Mouse (Mus musculus) hematopoietic stem cell, adult 5-6 weeks (primary cell): ENCODE data around the gene Slirp. TPM values are rescaled to one million over a fixed set of nuclear protein-coding genes. Genes with fewer than 3 reads are reported as not detected.

Experiments
- ATAC-seq, 2 experiments: fragments of 125-278 bp in 1 of 2; replicated peaks in 1 of 2; 2 replicates each; pipeline ENCODE4 v1.8.0; 2016 to 2017; ENCODE audit warnings: inconsistent platforms in 2 of 2, mild to moderate bottlenecking in 2 of 2, moderate number of reproducible peaks in 2 of 2, low read depth in 1 of 2, moderate TSS enrichment in 1 of 2; ENCODE audit not compliant: low FRiP score in 2 of 2, poor library complexity in 2 of 2, severe bottlenecking in 2 of 2, insufficient read depth in 1 of 2, low TSS enrichment in 1 of 2
- total RNA-seq: library from RNA; stranded (forward); fragments of 172-1452, 232-1000 nt; gene quantifications from 2 replicates; pipeline ENCODE4 v1.2.3, GENCODE M21; 2017

Gene Slirp
- total RNA-seq: 16.2 and 41.1 TPM in 2 replicates

DNA sequence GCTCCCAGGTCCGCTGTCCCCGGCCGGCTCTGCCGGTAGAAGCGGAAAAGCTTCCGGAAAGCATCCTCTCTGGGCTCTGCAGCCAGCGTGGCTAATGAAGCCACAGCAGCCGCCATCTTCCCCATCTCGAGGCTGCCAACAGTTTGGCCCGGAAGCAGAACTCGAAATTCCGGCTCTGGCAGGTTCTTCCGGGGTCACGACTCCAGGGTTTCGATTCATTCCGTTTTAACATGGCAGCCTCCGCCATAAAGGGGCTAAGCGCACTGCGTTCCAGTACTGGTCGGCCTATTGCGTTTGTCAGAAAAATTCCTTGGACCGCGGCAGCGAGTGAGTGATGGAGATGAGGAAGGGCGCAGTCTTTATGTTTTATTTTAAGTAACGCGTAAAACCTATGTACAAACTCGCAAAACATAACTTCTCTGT is at the start of gene Slirp, which contains the start of gene Alkbh1:
Gene Slirp (plus strand): TSS at position 197 of the 423 bp plus-strand sequence.
Gene Alkbh1 (minus strand): TSS at position 318 of the 423 bp plus-strand sequence.
- ATAC-seq: peak; percentile 95

DNA sequence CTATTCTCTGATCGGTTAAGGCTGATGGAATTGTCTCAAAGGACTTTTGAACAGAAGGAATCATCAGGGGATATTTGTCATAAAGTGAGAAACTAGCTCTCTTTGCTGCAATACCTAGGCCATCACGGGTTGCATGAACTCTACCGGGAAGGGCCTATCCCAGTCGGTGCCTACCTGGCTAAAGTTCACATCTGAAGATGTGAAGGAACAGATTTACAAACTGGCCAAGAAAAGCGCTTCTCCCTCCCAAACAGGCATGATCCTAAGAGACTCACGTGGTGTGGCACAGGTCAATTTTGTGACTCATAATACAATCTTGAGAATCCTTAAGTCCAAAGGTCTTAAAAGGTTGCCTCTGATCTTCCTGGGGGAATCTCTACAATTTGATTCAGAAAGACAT is 49.4 kb upstream of the Slirp start:
- no peak for ATAC-seq

DNA sequence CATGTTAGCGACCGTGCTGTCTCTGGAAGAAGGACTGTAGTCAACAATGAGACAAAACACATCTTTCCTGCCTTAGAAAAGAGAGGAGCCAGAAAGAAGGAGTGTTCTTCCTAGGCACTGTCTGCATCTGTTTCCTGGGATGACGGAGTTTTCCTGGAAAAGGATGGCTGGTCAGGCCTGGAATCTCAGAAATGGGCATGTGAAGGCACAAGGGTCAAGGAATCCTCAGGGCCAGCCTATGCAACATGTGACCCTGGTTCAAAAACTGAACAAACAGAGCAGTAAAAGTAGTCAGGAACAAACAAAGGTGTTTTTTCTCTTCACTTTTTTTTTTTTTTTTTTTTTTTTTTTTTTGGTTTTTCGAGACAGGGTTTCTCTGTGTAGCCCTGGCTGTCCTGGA is 46.6 kb upstream of the Slirp start:
- ATAC-seq: no peak

DNA sequence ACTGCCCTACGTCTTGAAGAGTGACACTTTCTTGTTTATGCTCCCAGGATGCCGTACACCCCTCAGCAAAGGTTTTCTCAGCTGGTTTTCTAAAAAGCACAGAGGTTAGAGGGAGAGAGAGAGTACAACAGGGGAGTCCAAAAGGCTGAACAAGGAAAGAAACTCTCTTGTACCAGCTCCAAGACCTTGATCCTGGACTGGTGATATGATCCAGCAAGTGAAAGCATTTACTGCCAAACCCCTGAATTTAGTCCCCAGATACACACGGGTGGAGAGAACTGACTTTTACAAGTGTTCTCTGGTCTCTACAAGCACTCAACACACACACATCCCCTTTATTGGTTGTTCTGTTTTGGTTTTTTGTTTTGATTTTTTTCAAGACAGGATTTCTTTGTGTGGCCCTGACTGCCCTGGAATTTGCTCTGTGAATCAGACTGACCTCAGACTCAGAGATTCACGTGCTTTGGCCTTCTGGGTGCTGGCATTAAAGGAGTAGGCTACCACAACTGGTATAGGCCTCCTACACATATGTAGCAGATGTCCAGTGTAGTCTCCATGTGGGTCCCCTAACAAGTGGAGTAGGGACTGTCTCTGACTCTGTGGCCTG is 45.8 kb upstream of the Slirp start:
- ATAC-seq: no peak

DNA sequence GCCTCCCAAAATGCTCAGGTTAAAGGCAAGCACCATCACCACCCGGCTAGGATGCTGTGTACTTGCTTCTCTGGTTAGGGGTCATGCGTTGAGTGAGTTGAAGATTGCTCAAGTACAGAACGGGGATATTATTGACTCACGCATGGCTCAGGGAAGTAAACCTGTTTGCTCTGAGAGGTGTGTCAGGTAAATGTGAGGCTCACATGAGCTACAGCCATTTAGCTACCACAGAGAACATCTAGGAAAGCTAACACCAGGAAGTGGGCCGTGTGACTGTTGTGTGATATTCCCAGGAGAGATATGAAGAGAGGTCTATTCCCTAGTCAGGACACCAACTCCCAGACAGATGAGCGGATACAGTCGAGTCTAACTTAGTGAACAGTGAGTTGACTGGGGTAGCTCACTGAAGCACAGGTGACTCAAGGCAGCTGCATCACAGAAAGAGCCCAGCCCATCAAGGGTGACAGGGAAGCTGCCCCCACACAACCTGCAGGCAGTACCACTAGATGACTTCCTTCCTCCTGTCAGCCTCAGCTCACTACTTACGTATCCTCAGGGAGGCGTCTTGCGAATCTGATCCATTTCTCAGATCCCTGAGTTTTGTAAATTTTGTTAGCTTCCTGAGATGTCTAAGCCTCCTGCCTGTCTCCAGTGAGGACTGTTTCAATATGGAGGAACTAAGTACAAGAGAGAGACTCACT is 44.4 kb upstream of the Slirp start:
- peak; percentile 27 to 69; a peak in 1 of 4 replicates for ATAC-seq

DNA sequence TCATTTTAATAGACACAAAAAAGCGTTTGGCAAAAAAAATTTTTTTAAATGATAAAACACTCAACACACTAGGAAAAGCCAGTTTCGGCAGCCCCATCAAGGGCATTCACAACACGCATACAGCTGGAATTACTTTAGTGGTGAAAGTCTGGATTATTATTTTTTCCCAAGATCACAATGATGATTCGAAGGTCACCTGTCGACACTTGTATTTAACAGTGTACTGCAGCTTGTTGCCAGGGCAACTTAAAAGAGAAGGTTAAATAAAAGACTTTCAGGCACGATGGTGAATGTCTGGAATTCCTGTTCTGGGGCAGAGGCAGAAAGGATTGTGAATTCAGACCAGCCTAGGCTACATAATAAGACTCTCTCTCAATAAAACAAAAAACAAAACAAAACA is 41.8 kb upstream of the Slirp start:
- ATAC-seq: no peak

DNA sequence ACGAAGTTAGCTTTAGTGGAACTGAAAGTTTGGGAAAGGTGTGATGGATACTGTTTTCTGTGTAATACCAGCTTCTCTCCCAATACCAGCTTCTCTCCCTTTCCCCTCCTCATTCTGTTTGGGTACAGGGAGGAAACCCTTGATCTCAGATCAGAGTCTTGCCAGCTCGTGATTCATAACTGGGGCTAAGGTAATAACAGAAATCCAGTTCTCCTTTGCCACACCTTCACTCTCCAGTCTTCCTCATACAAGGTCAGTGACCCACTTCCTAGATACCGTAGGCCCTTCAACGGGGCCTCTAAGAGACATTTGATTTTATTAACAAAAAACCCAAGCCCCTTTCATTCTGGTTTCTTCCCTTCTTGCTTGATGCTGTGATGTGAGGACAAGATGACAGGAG is 38.5 kb upstream of the Slirp start:
- no peak for ATAC-seq

DNA sequence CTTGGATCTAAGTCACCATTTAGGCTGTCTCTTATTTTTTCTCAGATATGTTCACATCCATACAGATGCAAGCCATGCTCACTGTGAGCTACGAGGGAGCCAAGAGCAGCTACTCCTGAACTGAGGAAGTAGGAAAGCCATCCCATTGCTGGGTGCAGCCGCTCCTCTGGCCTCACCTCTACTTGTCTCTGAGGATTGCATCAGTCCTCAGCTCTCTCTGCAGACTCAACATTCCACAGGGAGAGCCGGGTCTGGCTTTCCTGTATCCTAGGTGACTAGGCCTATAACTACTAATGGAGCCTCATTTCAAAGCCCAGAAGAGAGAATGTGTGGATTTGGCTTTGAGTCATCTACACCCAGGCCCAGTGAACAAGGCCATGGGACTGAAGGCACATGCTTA is 38.0 kb upstream of the Slirp start:
- no peak for ATAC-seq

DNA sequence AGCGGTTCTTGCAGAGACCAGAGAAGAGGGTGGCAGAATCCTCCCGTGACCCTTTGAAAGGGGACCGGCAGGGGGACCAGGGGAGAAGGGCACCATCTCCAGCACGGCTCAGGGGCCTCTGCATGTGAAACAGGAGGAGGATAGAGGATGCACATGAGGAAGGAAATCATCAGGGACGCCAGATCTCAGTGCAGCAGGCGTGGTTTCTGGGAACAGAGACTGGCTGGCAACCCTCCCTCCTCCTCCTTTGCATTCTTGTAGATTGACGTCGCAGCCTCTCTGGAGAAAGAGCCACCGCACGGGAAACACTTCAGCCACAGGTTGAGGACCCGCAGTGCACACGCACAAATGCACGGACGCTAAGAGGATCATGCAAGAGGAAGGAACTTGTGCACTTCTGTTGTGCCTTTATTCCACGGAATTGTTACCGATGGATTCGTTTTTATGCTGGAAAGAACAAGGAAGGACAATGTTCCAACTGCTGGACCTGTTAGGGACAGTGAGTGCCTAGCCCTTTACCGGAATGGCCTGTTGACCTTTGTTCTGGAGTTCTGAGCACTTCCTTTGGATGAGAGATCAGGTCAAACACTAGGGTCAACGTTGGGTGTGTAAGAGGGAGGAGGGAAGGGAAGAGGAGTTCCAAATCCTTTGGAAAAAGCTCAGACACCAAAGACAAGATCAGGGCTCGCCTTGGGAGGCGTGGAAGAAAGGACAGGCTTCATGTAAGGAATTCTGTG is 35.7 kb upstream of the Slirp start:
- peak; percentile 84 to 86 for ATAC-seq

DNA sequence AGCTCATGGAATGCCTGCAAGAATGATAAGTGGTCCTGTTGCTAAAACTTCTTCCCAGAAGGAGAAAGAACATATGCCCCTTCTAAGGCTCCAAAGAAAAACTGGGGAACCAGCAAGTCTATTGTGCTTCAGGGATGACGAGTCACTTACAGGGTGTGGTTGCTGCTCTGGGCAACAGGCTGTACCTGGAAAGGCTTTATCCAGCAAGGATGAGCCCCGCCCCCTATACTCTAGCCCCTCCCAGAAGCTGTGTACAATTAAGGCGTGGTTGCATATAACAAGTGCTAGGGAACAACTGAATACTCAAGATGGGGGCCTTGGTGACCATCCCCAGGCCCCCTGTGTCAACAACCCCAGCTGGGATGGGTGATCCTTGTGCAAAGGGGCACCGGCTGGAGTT is 34.6 kb upstream of the Slirp start:
- ATAC-seq: no peak

DNA sequence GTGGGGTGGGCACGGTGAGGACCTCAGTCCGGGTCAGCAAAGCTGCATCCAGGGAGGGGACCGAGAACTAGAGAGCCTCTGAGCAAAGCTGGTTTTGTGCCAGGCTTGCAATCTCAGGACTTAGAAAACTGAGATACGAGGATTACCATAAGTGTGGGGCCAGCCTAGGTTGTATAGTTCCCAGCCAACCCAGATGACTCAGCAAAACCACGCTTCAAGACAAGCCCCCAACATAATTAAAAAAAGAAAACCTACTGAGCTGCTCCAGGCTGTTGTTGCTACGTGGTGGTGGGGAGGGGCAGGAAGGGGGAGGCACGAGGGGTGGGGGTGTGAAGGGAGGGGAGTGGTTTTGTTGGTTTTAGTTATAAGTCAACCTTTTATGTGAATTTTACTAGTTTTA is 32.7 kb upstream of the Slirp start:
- peak; percentile 9 to 16; a peak in 2 of 4 replicates for ATAC-seq

DNA sequence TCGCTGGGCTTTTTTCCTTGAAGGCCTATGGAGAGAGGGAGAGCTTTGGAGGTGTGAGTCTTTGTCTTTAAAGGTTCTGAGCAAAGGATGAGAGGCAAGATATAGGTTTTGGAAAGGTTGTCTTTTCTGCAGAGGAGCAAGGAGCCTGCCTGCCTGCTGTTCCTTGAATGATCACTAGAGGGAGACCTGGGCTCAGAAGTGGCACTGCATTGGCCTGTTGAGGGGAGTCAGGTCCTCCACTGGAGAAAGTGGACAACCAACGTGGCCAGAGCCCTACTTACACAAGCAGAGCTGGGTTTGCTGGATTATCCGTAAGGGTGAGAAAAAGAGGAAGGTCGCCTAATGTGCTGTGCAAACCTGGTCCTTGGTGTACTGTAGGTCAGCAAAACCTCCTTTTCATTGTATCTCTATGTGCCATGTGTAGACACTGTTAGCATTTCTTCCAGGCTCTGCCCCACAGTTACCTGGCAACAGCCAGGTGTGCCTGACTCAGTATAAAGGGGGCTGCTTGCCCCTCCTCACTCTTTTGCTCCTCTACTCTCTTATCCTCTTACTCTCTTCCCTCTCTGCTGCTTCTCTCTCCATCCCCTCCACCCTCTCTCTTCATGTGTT is 30.4 kb upstream of the Slirp start:
- ATAC-seq: peak; percentile 67 to 77

DNA sequence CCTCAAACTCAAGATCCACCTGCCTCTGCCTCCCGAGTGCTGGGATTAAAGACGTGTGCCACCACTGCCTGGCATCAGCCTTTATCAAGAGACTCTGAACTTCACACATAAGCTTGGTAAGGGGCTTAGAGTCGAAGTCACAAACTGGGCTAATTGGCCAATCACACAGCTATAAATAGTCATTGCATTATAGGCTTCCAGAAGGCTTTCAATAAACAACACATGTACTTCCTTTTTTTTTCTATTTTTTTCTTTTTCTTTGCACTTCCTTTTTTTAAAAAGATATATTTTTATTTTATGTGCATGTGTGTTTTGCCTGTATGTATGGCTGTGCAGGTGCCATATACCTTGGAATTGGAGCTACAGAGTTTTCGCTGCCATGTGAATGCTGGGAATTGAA is 28.3 kb upstream of the Slirp start:
- ATAC-seq: peak in 1 of 2 experiments; percentile 23; a peak in 1 of 4 replicates

DNA sequence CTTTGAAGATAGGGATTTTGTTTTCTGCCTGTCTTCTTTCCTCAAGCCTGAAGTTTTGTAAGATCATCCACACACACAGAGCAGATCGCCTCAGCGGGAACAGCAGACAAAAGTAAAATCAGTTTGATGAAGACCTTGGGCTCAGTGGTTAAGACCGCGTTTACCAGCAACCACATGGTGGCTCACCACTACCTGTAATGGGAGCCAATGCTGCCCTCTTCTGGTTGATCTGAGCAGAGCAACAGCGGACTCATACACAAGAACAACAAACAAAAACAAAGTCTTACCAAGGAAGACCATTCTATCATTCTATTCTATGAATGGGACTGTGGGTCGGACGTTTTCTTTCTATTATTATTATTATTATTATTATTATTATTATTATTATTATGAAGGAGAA is 27.0 kb upstream of the Slirp start:
- peak; percentile 69 to 77 for ATAC-seq

DNA sequence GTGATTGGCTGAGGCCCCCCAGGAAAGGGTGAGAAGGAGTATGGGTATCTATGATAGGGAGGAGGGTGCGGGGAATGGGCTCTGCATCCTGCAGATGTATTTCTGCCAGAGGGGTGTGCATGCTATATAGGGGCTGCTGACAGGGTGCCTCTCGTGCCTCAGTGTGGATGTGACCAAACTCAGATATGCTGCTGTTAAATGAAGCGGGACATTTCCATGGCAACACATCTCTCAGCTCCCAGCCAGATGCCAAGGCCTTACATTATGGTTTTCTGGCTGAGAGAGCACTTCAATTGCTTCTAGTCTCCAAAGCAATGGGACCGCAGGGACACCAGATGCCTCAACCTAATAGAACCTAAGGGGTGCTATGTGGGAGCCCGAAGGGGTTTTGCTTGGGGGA is 24.8 kb upstream of the Slirp start:
- ATAC-seq: no peak

DNA sequence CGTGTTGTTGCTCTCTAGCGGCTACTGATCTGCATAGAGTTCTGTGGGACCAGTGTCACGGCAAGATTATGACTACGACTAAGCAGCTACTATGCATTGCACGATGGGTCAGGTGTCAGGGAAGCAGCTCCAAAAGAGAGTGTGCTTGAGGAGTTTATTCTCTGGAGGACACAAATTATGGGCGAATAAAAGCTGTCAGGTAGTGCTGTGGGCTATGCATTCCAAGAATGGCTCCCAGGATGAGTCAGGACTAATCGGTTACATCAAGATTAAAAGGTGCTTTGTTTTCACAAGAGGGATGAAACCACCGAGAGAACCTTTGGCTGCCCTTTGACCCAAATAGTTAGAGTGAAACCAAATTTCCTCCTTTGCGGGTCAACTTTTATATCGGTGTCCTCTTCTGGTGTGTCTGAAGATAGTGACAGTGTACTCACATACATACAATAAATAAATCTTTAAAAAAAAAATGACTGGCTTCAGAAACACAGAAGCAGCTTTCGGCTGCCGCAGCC is 23.7 kb upstream of the Slirp start:
- ATAC-seq: no peak

DNA sequence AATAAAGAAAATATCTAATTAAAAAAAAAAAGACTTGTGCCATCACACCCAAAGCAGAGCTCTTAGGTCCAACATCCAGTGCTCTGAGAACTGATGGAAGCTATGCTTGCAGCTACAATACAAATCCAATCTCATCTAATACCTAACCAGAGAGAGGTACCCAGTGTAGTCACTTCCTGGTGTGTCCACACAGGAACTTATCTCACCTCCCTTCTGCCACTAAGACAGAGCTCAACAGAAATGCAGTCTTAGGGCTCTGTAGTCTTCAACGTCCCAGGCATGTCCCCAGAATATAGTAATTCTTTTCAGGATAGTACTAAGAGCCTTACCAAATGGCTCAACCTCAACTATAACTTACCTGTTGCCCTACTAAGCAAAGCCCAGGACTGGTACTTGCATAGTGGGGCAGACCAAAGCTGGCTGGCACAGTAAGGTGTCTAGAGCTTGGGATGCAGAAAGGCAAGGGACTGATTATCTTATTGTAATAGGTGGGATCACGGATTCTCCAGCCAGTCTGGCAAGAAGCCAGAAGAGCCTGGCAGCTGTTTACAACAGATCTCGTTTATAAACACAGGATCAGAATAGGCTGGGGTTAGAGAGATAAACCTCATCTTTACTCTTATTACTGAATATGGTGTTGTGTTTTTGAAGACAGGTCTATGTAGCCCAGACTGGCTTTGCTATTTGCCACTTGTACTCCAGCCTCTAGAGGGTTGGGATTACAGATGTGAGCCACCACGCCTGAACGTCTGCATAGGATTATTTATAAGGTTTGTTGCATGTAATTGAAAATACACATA is 21.8 kb upstream of the Slirp start:
- peak in 1 of 2 experiments; percentile 26; a peak in 1 of 4 replicates for ATAC-seq
